Mouse (Mus musculus) kidney, postnatal 25 days (tissue): Measurements from ENCODE around the gene Myo16.
A peak's percentile ranks its signal among the peaks of the same experiment; 100 is the strongest.

Source experiments
- DNase-seq, 2 experiments: peaks; one replicate each; pipeline ENCODE4 v3.0.0; 2021; ENCODE audit warnings: mixed read lengths in 2 of 2

Myo16 gene

GRCm38 (mm10) chr8:10415885-10416284 lies 262.2 kb downstream of the Myo16 start:
- DNase-seq = no peak

- DNase-seq = no peak
Observed at GRCm38 (mm10) chr8:10416806-10417205, 263.1 kb downstream of the Myo16 start.

- DNase-seq = no peak
Observed at GRCm38 (mm10) chr8:10417281-10417680, 263.6 kb downstream of the Myo16 start.

GRCm38 (mm10) chr8:10418013-10418412 lies 264.3 kb downstream of the Myo16 start:
- no peak for DNase-seq

GRCm38 (mm10) chr8:10418971-10419370 lies 265.3 kb downstream of the Myo16 start:
- no peak for DNase-seq

DNA sequence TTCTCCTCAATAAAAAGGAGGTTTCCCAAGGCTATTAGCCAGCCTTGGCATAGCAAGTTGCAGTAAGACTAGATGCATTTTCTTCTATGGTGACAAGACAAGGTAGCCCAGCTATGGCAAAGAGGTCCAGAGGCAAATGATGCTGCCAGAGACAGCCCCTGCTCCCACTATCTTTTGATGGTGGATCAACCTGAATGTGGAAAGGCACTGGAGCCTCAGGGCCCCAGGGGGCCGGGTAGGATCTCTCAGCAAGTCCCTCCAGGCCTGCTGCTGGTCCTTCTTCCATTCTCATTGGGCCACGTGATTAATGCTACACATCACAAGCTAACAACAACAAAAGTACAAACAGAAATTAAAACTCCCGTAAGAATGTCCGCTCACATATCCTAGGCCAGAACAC lies 266.0 kb downstream of the Myo16 start:
- no peak for DNase-seq

GRCm38 (mm10) chr8:10420551-10420950 lies 266.8 kb downstream of the Myo16 start:
- DNase-seq = no peak

DNA sequence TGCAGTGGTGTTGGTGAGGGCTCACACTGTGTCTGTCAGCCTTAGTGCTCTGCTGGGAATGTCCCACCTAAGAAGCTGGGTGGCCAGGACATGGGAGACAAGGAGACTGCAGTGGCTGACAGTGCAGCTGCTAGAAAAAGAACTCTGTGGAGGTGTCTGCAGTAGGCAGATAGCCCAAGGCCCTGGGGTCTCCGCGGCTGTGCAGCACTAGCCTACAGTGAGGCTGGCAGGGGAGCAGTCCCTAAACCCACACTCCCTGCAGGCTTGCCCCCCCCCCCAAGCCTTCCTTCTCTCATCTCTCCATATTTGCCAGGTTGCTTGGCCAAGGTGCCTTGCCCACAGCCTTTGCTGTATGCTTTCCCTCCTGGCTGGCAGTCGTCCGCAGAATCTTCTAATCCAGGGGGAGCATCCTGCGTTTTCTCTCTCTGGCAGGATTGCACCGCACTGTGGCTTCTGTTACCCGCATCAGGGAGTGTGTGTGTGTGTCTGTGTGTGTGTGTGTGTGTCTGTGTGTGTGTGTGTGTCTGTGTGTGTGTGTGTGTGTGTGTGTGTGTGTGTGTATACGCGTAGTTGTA lies 267.9 kb downstream of the Myo16 start:
- DNase-seq = no peak

- DNase-seq = no peak
Observed at GRCm38 (mm10) chr8:10435492-10435891, 281.8 kb downstream of the Myo16 start.

GRCm38 (mm10) chr8:10438772-10439171 lies 285.1 kb downstream of the Myo16 start:
- peak; percentile 66 to 73 for DNase-seq

DNA sequence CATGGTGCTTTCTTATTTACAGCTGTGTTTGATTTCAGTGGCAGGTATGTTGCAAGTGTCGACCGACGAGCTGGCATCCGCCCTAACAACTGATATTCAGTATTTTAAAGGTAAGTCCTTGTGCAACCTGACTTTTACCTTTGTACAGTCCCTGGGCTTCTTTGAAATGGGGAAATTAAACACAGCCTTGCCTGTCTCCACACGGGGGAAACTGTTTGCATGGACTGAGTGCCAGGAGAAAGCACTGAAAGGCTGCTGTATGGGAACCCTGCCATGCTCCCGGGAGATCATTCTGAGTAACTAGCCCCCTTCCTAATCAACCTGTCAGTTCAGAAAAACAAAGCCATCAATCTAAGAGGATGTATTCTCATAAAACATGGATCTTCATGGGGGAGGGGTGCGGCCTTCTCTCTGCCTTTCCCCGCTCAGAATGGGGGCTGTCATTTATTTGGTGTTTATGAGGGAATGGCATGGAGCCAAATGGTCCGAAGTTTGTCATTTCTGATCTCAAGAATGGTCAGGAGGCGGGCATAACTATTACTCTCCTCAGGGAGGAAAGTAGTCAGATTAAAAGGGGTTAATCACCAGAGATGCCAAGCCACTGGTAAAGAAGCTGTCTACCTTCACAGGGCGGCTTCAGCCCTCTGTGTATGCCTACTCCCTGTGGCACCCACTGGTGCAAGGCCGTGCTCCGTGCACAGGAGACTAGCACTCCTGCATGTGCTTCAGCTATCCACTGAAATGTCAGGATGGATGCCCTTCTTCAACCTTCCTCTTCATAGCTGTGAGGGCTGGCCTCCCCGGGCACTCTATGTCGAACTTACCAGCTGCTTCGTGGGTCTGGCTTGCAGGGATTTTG lies 286.1 kb downstream of the Myo16 start:
- DNase-seq = no peak

DNA sequence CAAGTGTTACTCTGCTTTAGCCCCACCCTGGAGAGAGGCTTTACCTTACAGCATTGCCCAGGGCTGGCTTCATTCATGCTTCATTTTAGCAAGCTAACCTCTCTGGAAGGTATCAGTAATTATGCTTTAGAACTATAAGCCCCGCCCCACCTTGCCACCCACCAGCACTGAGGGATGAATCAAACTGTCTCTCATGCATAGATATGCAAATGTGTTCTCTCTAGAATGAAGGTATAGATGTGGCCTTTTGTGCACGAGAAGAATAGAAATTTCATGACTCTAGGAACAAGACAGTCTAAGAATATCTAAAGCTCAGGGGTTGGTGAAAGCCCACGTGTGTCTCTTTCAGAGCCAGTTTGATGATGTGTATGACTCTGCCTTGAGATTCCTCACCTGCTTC lies 288.9 kb downstream of the Myo16 start:
- DNase-seq = no peak

GRCm38 (mm10) chr8:10445011-10445410 lies 291.3 kb downstream of the Myo16 start:
- DNase-seq = no peak

GRCm38 (mm10) chr8:10448545-10448944 lies 294.8 kb downstream of the Myo16 start:
- DNase-seq = no peak

DNA sequence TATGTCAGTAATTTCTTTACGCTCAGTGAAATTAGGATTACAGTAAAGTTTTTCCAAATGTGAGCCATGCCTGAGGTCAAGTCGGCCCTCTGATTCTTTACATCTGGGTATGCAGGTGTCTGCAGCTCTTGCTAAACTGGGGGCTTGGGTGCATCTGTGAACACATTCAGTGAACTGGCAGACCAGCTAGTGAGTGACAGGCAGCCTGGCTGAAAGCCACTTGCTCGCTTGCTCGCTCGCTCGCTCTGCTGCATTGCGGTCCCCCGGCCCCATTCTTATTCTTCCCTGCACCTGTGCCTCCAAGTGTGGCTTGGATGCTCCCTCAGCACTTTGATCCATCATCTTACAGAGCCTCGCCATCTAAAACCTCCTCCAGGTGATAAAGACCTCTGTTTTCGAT lies 299.3 kb downstream of the Myo16 start:
- no peak for DNase-seq

GRCm38 (mm10) chr8:10458151-10458649 lies 304.5 kb downstream of the Myo16 start:
- DNase-seq = no peak

DNA sequence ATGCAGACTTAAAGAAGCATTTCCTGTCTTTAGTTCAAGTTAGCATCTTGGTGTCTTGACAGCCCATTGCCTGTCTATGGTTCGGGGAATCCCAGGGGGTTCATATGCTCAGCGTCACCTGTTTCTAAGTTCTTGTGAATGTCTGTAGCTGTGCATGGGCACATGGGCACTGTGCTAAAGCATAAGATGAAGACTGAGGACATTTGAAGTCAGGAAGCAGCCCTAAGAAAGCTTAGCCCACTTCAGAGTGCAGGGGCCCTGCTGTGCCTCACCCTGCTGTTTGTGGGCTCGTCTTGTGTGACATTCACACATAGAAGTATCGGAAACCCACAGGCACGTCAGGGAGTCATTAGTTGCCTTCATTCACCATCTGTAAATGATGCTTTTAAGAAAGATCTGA lies 308.6 kb downstream of the Myo16 start:
- DNase-seq = no peak

GRCm38 (mm10) chr8:10468490-10468889 lies 314.8 kb downstream of the Myo16 start:
- peak in 1 of 2 experiments; percentile 30 for DNase-seq

DNA sequence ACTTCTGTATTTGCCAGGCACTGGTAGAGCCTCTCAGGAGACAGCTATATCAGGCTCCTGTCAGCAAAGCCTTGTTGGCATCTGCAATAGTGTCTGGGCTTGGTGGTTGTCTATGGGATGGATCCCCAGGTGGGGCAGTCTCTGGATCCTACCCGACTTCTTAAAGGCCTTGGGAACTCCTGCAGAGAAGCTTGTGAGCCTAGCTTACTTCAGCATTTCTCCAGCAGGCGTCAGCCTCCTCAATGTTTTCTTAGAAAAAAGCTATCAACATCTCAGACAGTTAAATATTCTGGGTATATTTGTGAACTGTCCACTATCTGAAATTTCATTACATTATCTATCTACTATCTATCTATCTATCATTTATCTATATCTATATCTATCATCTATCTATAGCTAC lies 315.9 kb downstream of the Myo16 start:
- no peak for DNase-seq

DNA sequence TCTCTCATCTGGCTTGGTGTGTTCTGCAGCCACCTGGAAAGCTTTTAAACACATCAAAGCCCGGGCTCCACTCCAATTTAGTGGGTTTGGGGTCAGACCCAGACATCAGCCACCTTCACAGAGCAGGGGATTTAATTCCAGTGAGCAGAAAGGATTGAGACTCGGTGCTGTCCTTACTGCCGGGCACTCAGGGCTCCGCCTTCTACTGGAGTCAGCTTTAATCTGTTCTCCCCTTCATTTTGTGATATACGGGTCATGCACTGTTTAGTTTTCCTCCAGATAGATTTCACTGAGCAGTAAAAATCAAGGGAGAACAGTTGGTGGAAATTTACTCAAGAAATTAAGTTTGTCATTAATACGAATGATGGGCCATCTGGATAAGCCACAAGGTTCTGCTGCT lies 316.6 kb downstream of the Myo16 start:
- no peak for DNase-seq

- no peak for DNase-seq
Observed at GRCm38 (mm10) chr8:10472371-10472770, 318.7 kb downstream of the Myo16 start.

GRCm38 (mm10) chr8:10474446-10474845 lies 320.7 kb downstream of the Myo16 start:
- no peak for DNase-seq

GRCm38 (mm10) chr8:10479059-10479458 lies 325.3 kb downstream of the Myo16 start:
- DNase-seq = no peak

- DNase-seq = no peak
Observed at GRCm38 (mm10) chr8:10480850-10481249, 327.1 kb downstream of the Myo16 start.
